Mouse (Mus musculus): ENCODE data around the gene Klc4. TPM values are rescaled to one million over a fixed set of nuclear protein-coding genes. Genes with fewer than 3 reads are reported as not detected.

The Klc4 gene
- total and polyA plus RNA-seq, 2 experiments from 2014 or later, result 23.0 to 32.1 TPM

DNA sequence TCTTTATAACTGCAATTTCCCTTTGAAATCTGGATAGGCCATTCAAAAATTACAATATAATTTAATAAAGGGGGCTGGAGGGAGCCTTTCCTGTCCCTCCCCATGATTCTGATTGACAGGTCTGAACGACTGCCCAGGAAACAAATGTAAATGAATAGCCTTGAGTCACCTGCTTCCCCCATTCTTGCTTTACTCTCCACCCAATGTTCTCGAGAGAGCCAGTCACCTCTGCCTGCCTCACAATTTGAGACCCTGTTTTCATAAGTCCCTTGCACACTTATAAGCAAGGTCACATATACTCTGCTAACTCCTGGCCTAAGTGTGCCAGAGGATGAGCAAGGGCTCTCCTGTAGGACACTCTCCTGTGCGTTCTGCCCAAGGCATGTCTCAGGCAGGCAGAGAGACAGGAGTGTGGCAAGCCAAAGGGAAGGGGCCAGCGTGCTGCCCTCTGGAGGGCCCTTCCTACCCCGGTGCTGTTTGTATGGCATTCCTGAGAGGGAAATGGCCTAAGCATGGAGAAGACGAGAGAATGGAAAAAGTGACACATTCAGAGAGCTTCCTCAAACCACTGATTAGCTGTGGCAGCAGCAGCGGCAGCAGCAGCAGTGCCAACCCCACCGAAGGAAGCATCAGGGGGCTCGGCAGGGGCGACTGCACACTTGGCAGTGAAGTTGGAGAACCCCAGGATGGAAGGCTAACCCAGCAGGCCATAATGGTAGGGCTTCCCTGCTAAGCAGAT lies 21.8 kb downstream of the Klc4 start:
- no peak overlapping the region for H3K4me3 ChIP-seq (ENCODE audit: low read length)
- peak overlapping the region; percentile 30 for H3K4me2 ChIP-seq (ENCODE audit: low read depth, low read length)
- no peaks in the 10 kb centered on the region for H3K36me3 ChIP-seq (ENCODE audit: insufficient read depth, low read length)
- no peaks in the 10 kb centered on the region for H3K27me3 ChIP-seq (ENCODE audit: insufficient read depth, low read length)
- peaks cover 26% of the 10 kb centered on the region for H3K4me1 ChIP-seq (ENCODE audit: insufficient read depth, low read length)
- 19% methylated on average over 10 of the region's 10 CpGs for WGBS
- DNase-seq (ENCODE audit: low spot score), result peak; percentile 17
- ATAC-seq, result no peak
- TF ChIP-seq CTCF (IDR thresholded peaks at IDR 0.05; ENCODE audit: low read depth), result peak; percentile 47
- H3K9ac ChIP-seq (replicated peaks; ENCODE audit: low read length), result 0 out of 2 replicates have a peak overlapping the region, but pooled peaks have one; percentile 24
- peak overlapping the region; percentile 26; the same call in 1 of the 2 replicates for H3K27ac ChIP-seq
- H3K9me3 ChIP-seq (ENCODE audit: low read length), result no peaks in the 10 kb centered on the region

- H3K27ac ChIP-seq, result no peak overlapping the region
- no peak overlapping the region for H3K4me3 ChIP-seq (ENCODE audit: low read length)
- no peak overlapping the region for H3K9ac ChIP-seq (replicated peaks; ENCODE audit: low read length)
- no peak overlapping the region for H3K4me2 ChIP-seq (ENCODE audit: low read depth, low read length)
- no peak for ATAC-seq
- peaks cover 25% of the 10 kb centered on the region for H3K4me1 ChIP-seq (ENCODE audit: insufficient read depth, low read length)
- TF ChIP-seq CTCF (IDR thresholded peaks at IDR 0.05; ENCODE audit: low read depth), result no peak
- H3K9me3 ChIP-seq (ENCODE audit: low read length), result no peaks in the 10 kb centered on the region
- H3K36me3 ChIP-seq (ENCODE audit: insufficient read depth, low read length), result no peaks in the 10 kb centered on the region
- WGBS, result 88% methylated on average over 11 of the region's 11 CpGs
- no peaks in the 10 kb centered on the region for H3K27me3 ChIP-seq (ENCODE audit: insufficient read depth, low read length)
- no peak for DNase-seq (ENCODE audit: low spot score)
Observed at GRCm38 (mm10) chr17:46622269-46622668, 23.6 kb downstream of the Klc4 start.

- Histone ChIP-seq H3K4me3 (ENCODE audit: low read length) (no peak overlapping the region), H3K9ac (replicated peaks; ENCODE audit: low read length) (no peak overlapping the region; the same call in 1 of the 2 replicates), H3K4me2 (ENCODE audit: low read depth, low read length) (peak overlapping the region; percentile 21), H3K27me3 (ENCODE audit: insufficient read depth, low read length) (no peaks in the 10 kb centered on the region), H3K27ac (peak overlapping the region; percentile 45; the same call in 1 of the 2 replicates), H3K4me1 (ENCODE audit: insufficient read depth, low read length) (peaks cover 25% of the 10 kb centered on the region), H3K36me3 (ENCODE audit: insufficient read depth, low read length) (no peaks in the 10 kb centered on the region), H3K9me3 (ENCODE audit: low read length) (no peaks in the 10 kb centered on the region)
- 33% methylated on average over 15 of the region's 15 CpGs for WGBS
- no peak for ATAC-seq
- DNase-seq (ENCODE audit: low spot score), result peak; percentile 62
- no peak for TF ChIP-seq CTCF (IDR thresholded peaks at IDR 0.05; ENCODE audit: low read depth)
Observed at GRCm38 (mm10) chr17:46621324-46621723, 24.5 kb downstream of the Klc4 start.

- no peaks in the 10 kb centered on the region for H3K27me3 ChIP-seq (ENCODE audit: insufficient read depth, low read length)
- H3K4me3 ChIP-seq (ENCODE audit: low read length), result no peak overlapping the region
- peak overlapping the region; percentile 74 for H3K27ac ChIP-seq
- 34% methylated on average over 16 of the region's 16 CpGs for WGBS
- H3K9me3 ChIP-seq (ENCODE audit: low read length), result no peaks in the 10 kb centered on the region
- ATAC-seq, result no peak
- no peaks in the 10 kb centered on the region for H3K36me3 ChIP-seq (ENCODE audit: insufficient read depth, low read length)
- peaks cover 25% of the 10 kb centered on the region for H3K4me1 ChIP-seq (ENCODE audit: insufficient read depth, low read length)
- H3K4me2 ChIP-seq (ENCODE audit: low read depth, low read length), result peak overlapping the region; percentile 7
- TF ChIP-seq CTCF (IDR thresholded peaks at IDR 0.05; ENCODE audit: low read depth), result no peak
- no peak for DNase-seq (ENCODE audit: low spot score)
- peak overlapping the region; percentile 25; the same call in 1 of the 2 replicates for H3K9ac ChIP-seq (replicated peaks; ENCODE audit: low read length)
Observed at GRCm38 (mm10) chr17:46619683-46620357, 26.0 kb downstream of the Klc4 start.

GRCm38 (mm10) chr17:46618769-46619682 lies 26.8 kb downstream of the Klc4 start:
- Histone ChIP-seq H3K9ac (replicated peaks; ENCODE audit: low read length) (peak overlapping the region; percentile 25), H3K4me1 (ENCODE audit: insufficient read depth, low read length) (peaks cover 25% of the 10 kb centered on the region), H3K27me3 (ENCODE audit: insufficient read depth, low read length) (no peaks in the 10 kb centered on the region), H3K4me3 (ENCODE audit: low read length) (no peak overlapping the region), H3K9me3 (ENCODE audit: low read length) (no peaks in the 10 kb centered on the region), H3K36me3 (ENCODE audit: insufficient read depth, low read length) (no peaks in the 10 kb centered on the region), H3K4me2 (ENCODE audit: low read depth, low read length) (peak overlapping the region; percentile 7), H3K27ac (peak overlapping the region; percentile 74)
- DNase-seq (ENCODE audit: low spot score) (peak; percentile 39), ATAC-seq (no peak)
- TF ChIP-seq CTCF (IDR thresholded peaks at IDR 0.05; ENCODE audit: low read depth), result no peak
- 17% methylated on average over 27 of the region's 27 CpGs for WGBS

GRCm38 (mm10) chr17:46618394-46618768 lies 27.4 kb downstream of the Klc4 start:
- Histone ChIP-seq H3K4me3 (ENCODE audit: low read length) (no peak overlapping the region), H3K27me3 (ENCODE audit: insufficient read depth, low read length) (no peaks in the 10 kb centered on the region), H3K9me3 (ENCODE audit: low read length) (no peaks in the 10 kb centered on the region), H3K27ac (peak overlapping the region; percentile 74), H3K4me1 (ENCODE audit: insufficient read depth, low read length) (peaks cover 25% of the 10 kb centered on the region), H3K4me2 (ENCODE audit: low read depth, low read length) (peak overlapping the region; percentile 7), H3K36me3 (ENCODE audit: insufficient read depth, low read length) (no peaks in the 10 kb centered on the region), H3K9ac (replicated peaks; ENCODE audit: low read length) (peak overlapping the region; percentile 25; the same call in 1 of the 2 replicates)
- no peak for TF ChIP-seq CTCF (IDR thresholded peaks at IDR 0.05; ENCODE audit: low read depth)
- ATAC-seq (no peak), DNase-seq (ENCODE audit: low spot score) (no peak)
- WGBS, result 31% methylated on average over 6 of the region's 6 CpGs

Measured in hindbrain, postnatal 0 days (tissue).